Mouse (Mus musculus): ENCODE data around the gene Npas2. TPM values are rescaled to one million over a fixed set of nuclear protein-coding genes. Genes with fewer than 3 reads are reported as not detected.

The Npas2 gene
- polyA plus RNA-seq, 1 experiment = 4.5 TPM

GRCm38 (mm10) chr1:39330857-39331594 is 137.5 kb downstream of the Npas2 start:
- peak; percentile 17 for DNase-seq
- no peaks in the 10 kb centered on the region for H3K4me1 ChIP-seq (ENCODE audit: control insufficient read depth, insufficient read depth, low read length)
- no peak overlapping the region for H3K4me3 ChIP-seq (ENCODE audit: insufficient read depth, low read depth, low read length)
- H3K27ac ChIP-seq (ENCODE audit: insufficient read depth, low read depth, low read length) = no peak overlapping the region
- no peaks in the 10 kb centered on the region for H3K27me3 ChIP-seq (replicated peaks; ENCODE audit: control insufficient read depth, insufficient read depth, low read length)
- H3K36me3 ChIP-seq (ENCODE audit: control insufficient read depth, insufficient read depth, low read length) = no peaks in the 10 kb centered on the region
- WGBS = 78% methylated on average over 7 of the region's 7 CpGs
- TF ChIP-seq CTCF (conservative IDR thresholded peaks at IDR 0.05; ENCODE audit: insufficient read depth, insufficient read length, low read depth, low read length) = no peak
- TF ChIP-seq POLR2A (IDR thresholded peaks at IDR 0.05; ENCODE audit: low read depth, low read length) = no peak

GRCm38 (mm10) chr1:39332456-39332855 is 138.9 kb downstream of the Npas2 start:
- Histone ChIP-seq H3K27ac (ENCODE audit: insufficient read depth, low read depth, low read length) (no peak overlapping the region), H3K27me3 (replicated peaks; ENCODE audit: control insufficient read depth, insufficient read depth, low read length) (no peaks in the 10 kb centered on the region), H3K36me3 (ENCODE audit: control insufficient read depth, insufficient read depth, low read length) (no peaks in the 10 kb centered on the region), H3K4me3 (ENCODE audit: insufficient read depth, low read depth, low read length) (no peak overlapping the region), H3K4me1 (ENCODE audit: control insufficient read depth, insufficient read depth, low read length) (no peaks in the 10 kb centered on the region)
- no peak for DNase-seq
- 81% methylated on average over 4 of the region's 4 CpGs for WGBS
- TF ChIP-seq CTCF (conservative IDR thresholded peaks at IDR 0.05; ENCODE audit: insufficient read depth, insufficient read length, low read depth, low read length) (no peak), POLR2A (IDR thresholded peaks at IDR 0.05; ENCODE audit: low read depth, low read length) (no peak)

- H3K27ac ChIP-seq (ENCODE audit: insufficient read depth, low read depth, low read length) = no peak overlapping the region
- H3K4me3 ChIP-seq (ENCODE audit: insufficient read depth, low read depth, low read length) = no peak overlapping the region
- no peaks in the 10 kb centered on the region for H3K4me1 ChIP-seq (ENCODE audit: control insufficient read depth, insufficient read depth, low read length)
- H3K27me3 ChIP-seq (replicated peaks; ENCODE audit: control insufficient read depth, insufficient read depth, low read length) = no peaks in the 10 kb centered on the region
- 50% methylated on average over 15 of the region's 15 CpGs for WGBS
- DNase-seq = no peak
- TF ChIP-seq CTCF (conservative IDR thresholded peaks at IDR 0.05; ENCODE audit: insufficient read depth, insufficient read length, low read depth, low read length) (no peak), POLR2A (IDR thresholded peaks at IDR 0.05; ENCODE audit: low read depth, low read length) (no peak)
- no peaks in the 10 kb centered on the region for H3K36me3 ChIP-seq (ENCODE audit: control insufficient read depth, insufficient read depth, low read length)
These were observed 142.1 kb downstream of the Npas2 start for GRCm38 (mm10) chr1:39335561-39336196.

GRCm38 (mm10) chr1:39336788-39337187 is 143.3 kb downstream of the Npas2 start:
- no peak for DNase-seq
- H3K4me1 ChIP-seq (ENCODE audit: control insufficient read depth, insufficient read depth, low read length) = no peaks in the 10 kb centered on the region
- WGBS = 87% methylated on average over 8 of the region's 8 CpGs
- no peaks in the 10 kb centered on the region for H3K27me3 ChIP-seq (replicated peaks; ENCODE audit: control insufficient read depth, insufficient read depth, low read length)
- TF ChIP-seq CTCF (conservative IDR thresholded peaks at IDR 0.05; ENCODE audit: insufficient read depth, insufficient read length, low read depth, low read length) = no peak
- TF ChIP-seq POLR2A (IDR thresholded peaks at IDR 0.05; ENCODE audit: low read depth, low read length) = no peak
- no peak overlapping the region for H3K27ac ChIP-seq (ENCODE audit: insufficient read depth, low read depth, low read length)
- no peak overlapping the region for H3K4me3 ChIP-seq (ENCODE audit: insufficient read depth, low read depth, low read length)
- H3K36me3 ChIP-seq (ENCODE audit: control insufficient read depth, insufficient read depth, low read length) = no peaks in the 10 kb centered on the region

GRCm38 (mm10) chr1:39338831-39339230 is 145.3 kb downstream of the Npas2 start:
- no peaks in the 10 kb centered on the region for H3K27me3 ChIP-seq (replicated peaks; ENCODE audit: control insufficient read depth, insufficient read depth, low read length)
- no peak for DNase-seq
- H3K27ac ChIP-seq (ENCODE audit: insufficient read depth, low read depth, low read length) = no peak overlapping the region
- 78% methylated on average over 10 of the region's 10 CpGs for WGBS
- no peaks in the 10 kb centered on the region for H3K36me3 ChIP-seq (ENCODE audit: control insufficient read depth, insufficient read depth, low read length)
- no peak overlapping the region for H3K4me3 ChIP-seq (ENCODE audit: insufficient read depth, low read depth, low read length)
- H3K4me1 ChIP-seq (ENCODE audit: control insufficient read depth, insufficient read depth, low read length) = no peaks in the 10 kb centered on the region
- TF ChIP-seq POLR2A (IDR thresholded peaks at IDR 0.05; ENCODE audit: low read depth, low read length) (no peak), CTCF (conservative IDR thresholded peaks at IDR 0.05; ENCODE audit: insufficient read depth, insufficient read length, low read depth, low read length) (no peak)

- TF ChIP-seq CTCF (conservative IDR thresholded peaks at IDR 0.05; ENCODE audit: insufficient read depth, insufficient read length, low read depth, low read length) (no peak), POLR2A (IDR thresholded peaks at IDR 0.05; ENCODE audit: low read depth, low read length) (no peak)
- no peak overlapping the region for H3K27ac ChIP-seq (ENCODE audit: insufficient read depth, low read depth, low read length)
These were observed 145.9 kb downstream of the Npas2 start for GRCm38 (mm10) chr1:39339455-39339854.

GRCm38 (mm10) chr1:39340156-39340555 is 146.6 kb downstream of the Npas2 start:
- no peaks in the 10 kb centered on the region for H3K27me3 ChIP-seq (replicated peaks; ENCODE audit: control insufficient read depth, insufficient read depth, low read length)
- H3K4me3 ChIP-seq (ENCODE audit: insufficient read depth, low read depth, low read length) = no peak overlapping the region
- H3K36me3 ChIP-seq (ENCODE audit: control insufficient read depth, insufficient read depth, low read length) = no peaks in the 10 kb centered on the region
- H3K27ac ChIP-seq (ENCODE audit: insufficient read depth, low read depth, low read length) = no peak overlapping the region
- 90% methylated on average over 6 of the region's 6 CpGs for WGBS
- H3K4me1 ChIP-seq (ENCODE audit: control insufficient read depth, insufficient read depth, low read length) = no peaks in the 10 kb centered on the region
- no peak for TF ChIP-seq POLR2A (IDR thresholded peaks at IDR 0.05; ENCODE audit: low read depth, low read length)
- TF ChIP-seq CTCF (conservative IDR thresholded peaks at IDR 0.05; ENCODE audit: insufficient read depth, insufficient read length, low read depth, low read length) = no peak
- DNase-seq = no peak

More at GRCm38 (mm10) chr1:39339455-39339854, 145.9 kb downstream of the Npas2 start:
- Histone ChIP-seq H3K4me1 (ENCODE audit: control insufficient read depth, insufficient read depth, low read length) (no peaks in the 10 kb centered on the region), H3K4me3 (ENCODE audit: insufficient read depth, low read depth, low read length) (no peak overlapping the region), H3K27me3 (replicated peaks; ENCODE audit: control insufficient read depth, insufficient read depth, low read length) (no peaks in the 10 kb centered on the region), H3K36me3 (ENCODE audit: control insufficient read depth, insufficient read depth, low read length) (no peaks in the 10 kb centered on the region)
- DNase-seq = no peak
- WGBS = 63% methylated on average over 5 of the region's 5 CpGs

Data from kidney, adult 2 months (tissue).